Mouse (Mus musculus): ENCODE measurements around the gene Hgfac.
A peak's percentile ranks its signal among the peaks of the same experiment; 100 is the strongest.

Gene Hgfac

DNA sequence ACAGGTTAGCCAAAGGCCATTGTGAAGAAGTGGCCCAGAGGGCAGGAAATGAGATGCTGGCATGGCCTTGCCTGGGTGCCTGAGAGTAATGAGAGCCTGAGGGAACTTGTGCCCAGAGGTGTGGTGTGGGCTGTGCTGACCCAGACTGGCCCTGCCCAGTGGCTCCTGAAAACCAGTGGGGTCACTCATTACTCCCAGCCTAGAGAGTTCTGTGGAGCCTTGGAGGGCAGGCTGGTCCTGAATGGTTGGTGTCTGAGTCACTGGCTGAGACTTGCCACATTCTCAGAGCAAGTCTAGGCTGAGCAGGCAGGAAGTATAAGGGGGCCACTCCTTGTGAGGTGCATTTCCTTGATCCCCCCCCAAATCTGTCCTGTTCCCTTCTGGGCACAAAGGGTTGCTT is 3.9 kb upstream of the Hgfac start:
- DNase-seq (ENCODE audit: low read depth, low spot score), result no peak

DNA sequence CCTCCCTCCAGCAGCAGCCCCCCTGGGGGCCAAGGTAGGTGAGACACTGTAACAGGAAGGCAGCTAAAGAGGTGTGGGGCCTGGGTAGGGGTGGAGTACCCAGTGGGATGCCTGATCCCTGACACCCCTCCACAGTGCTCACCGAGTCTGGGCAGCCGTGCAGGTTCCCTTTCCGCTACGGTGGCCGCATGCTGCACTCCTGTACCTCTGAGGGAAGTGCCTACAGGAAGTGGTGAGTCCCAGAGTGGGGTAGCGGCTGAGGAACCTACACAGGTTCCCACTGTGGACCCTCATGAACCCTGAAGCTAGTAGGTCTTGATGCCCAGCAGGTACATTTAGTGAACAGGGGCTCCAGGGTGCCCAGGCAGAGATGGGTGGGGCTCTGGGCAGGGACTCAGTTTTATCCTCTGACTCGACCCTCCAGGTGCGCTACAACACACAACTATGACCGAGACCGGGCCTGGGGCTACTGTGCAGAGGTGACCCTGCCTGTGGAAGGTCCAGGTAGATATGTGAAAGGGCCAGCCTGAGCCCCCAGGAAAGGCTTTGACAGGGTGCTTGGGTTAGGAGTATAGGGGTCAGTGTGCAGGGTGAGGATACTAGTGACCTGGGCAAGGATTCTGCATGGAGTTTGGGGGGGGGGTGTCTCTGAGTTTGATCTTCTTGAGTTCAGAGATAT is 1.3 kb downstream of the Hgfac start:
- no peak for DNase-seq (ENCODE audit: low read depth, low spot score)

GRCm38 (mm10) chr5:35043110-35043451 is 1.8 kb downstream of the Hgfac start:
- peak; percentile 69 for DNase-seq (ENCODE audit: low read depth, low spot score)

DNA sequence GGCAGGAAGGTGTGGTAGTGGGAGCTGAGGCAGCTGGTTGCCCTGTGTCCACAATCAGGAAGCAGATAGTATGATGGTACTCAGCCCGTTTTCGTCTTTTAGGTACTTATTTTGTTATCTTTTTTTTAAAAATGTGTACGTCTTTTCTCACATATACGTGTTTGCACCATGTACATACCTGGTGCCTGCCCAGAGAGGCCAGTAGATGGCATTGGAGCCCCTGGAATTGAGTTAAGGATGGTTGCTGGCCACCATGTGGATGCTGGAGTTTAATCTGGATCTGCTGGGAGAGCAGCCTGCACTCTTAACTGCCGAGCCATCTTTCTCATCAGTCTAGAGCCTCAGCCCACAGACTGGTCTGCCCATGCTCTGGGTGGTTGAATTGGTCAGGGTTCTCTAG is 9.2 kb downstream of the Hgfac start:
- no peak for DNase-seq (ENCODE audit: low read depth, low spot score)

GRCm38 (mm10) chr5:35054628-35055027 is 13.3 kb downstream of the Hgfac start:
- no peak for DNase-seq (ENCODE audit: low read depth, low spot score)

DNA sequence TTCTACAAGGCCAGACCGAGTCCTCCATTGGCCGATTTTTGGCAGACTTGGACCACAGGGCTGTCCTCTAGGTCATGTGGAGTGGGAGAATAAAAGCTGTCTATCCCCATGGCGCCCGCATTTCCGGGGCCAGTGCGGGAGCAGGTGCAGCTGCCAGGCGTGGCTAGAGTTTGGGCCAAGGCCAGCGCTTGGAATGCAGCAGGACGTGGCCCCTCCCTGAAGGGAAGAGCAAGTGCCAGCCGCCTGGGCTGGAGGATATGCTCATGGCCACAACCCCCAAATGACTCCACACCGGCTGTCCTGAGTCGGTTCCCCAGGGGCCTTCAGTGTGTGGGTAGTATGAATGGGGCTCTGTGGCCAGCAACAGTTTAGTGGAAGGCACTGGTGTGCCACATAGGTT is 13.8 kb downstream of the Hgfac start:
- DNase-seq (ENCODE audit: low read depth, low spot score), result no peak

DNA sequence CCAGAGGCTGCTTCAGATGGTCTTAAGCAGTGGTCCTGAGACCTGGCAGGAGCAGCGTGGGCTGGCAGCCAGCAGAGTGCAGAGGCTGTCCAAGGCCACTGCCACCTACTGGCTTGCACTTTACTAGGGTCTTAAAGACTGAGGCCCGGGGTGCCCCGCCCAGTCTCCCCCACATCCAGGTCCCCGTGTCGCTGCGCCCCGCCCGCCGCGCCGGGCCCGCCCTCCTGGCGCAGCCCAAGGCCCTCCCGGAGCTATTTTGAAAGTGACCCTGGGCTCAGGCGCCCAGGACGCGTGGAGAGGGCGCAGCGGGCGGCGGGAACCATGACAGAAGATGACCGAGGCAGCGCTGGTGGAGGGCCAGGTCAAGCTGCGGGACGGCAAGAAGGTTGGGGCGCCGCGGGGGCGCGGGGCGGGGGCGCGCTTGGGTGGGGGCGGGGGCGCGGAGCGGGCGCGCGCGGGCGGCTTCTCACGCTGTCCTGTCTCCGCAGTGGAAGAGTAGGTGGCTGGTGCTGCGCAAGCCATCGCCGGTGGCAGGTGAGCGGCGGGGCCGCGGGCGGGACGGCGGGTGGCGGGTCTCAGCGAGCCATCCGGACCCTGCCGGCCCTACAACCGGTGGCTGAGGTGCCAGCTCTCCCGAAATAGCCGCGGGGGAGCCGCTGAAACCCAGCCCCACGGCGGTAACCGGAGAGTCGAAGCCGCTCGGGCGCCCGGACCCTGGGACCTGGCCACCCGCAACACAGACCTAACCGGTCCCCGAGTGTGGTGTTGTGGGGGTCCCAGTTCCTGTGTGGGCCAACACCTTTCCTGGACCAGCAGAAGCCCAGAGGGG is 15.5 kb downstream of the Hgfac start, which contains the start of gene Dok7:
Dok7 (plus strand) TSS at position 163 of the 829 bp plus-strand sequence.
- DNase-seq (ENCODE audit: low read depth, low spot score), result no peak

DNA sequence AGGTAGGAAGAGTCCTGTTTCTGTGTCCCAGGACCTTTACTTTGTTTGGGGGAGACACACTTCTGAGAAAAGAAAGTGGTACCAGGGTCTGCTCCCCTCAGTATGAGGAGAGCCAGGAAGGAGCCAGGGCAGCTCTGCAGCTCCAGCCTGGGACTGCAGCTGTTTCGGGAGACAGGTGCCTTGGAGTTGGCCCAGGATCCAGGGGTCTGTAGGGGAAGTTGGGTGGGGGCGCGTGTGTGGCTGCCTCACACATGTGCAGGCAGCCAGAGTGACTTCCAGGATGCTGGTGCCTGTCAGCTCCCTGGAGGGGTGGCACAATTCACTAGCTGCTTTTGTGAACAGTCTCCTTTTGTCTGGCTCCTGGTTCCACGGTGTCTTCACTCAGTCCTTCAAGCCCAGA is 16.3 kb downstream of the Hgfac start:
- DNase-seq (ENCODE audit: low read depth, low spot score), result no peak

- DNase-seq (ENCODE audit: low read depth, low spot score), result no peak
Observed at GRCm38 (mm10) chr5:35058216-35058615, 16.9 kb downstream of the Hgfac start.

DNA sequence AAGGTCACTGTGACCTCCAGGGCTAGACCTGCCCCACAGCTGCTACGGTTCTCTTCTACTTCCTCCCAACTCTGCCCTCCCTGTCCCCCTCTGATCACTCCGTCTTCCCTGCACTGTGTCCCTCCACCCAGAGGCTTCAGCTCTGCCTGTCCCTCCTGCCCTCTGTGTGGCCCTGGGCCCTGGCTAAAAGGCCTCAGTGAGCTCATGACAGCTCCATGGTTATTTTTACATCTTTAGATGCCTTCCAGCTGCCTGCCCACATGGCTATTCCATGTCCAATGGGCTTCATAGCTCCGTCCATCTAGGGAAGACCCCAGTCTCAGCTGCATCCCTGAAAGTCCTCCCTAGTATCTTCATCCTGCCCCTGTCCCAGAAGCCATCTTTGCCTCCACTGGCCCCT is 18.8 kb downstream of the Hgfac start:
- no peak for DNase-seq (ENCODE audit: low read depth, low spot score)

DNA sequence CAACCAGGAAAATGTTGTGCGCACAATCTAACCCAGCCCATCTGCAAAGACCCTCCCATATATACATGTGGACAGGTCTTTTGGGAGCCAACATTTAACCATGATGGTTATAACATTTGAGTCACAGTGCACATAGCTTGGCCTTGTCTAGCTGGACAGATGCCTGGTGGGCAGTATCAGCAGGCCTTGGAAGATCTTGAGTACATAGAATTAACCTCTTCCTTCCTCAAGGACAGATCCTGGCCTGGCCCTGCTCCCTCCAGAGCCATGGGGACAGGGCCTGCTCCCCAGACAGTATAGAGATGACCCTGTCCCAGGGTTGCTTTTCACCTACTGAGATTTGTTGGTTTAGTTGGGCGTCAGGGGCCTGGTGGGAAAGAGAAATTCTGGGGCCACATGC is 28.5 kb downstream of the Hgfac start:
- DNase-seq (ENCODE audit: low read depth, low spot score), result no peak

- DNase-seq (ENCODE audit: low read depth, low spot score), result no peak
Observed at GRCm38 (mm10) chr5:35070314-35070713, 29.0 kb downstream of the Hgfac start.

- no peak for DNase-seq (ENCODE audit: low read depth, low spot score)
Observed at GRCm38 (mm10) chr5:35070953-35071352, 29.6 kb downstream of the Hgfac start.

DNA sequence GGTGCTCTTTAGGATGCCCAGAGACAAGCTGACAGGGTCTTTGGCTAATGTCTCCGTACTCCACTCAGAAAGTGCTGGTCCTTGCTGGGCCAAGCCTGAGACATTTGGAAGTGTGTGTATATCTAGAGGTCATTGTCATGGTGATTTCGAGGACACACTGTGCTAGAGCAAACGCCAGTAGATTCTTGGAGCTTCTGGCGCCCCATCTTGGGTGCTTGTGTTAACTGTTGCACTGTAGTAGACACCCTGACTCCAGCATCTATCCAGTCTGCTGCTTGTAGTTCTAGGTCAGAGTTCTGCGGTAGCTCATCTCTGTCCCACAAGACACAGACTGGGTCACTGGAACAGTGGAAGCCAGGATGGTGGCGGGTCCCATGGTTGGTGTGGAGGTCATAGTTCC is 30.5 kb downstream of the Hgfac start:
- no peak for DNase-seq (ENCODE audit: low read depth, low spot score)

GRCm38 (mm10) chr5:35073235-35073634 is 31.9 kb downstream of the Hgfac start:
- DNase-seq (ENCODE audit: low read depth, low spot score), result no peak

- DNase-seq (ENCODE audit: low read depth, low spot score), result no peak
Observed at GRCm38 (mm10) chr5:35073992-35074391, 32.7 kb downstream of the Hgfac start.

GRCm38 (mm10) chr5:35076369-35076768 is 35.1 kb downstream of the Hgfac start:
- DNase-seq (ENCODE audit: low read depth, low spot score), result no peak

DNA sequence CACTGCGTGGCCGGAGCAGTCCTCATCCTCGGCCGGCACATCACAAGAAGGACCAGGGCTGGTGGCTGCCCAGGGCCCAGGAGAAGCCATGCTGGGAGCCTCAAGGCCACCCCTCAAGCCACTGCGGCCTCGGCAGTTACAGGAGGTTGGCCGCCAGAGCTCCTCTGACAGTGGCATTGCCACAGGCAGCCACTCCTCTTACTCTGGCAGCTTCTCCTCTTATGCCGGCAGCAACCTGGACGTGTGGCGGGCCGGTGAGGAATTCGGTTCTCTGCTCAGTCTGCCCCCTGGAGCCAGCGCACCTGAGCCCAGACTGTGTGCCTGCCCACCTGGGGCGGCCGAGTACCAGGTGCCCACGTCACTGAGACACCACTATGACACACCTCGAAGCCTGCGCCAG is 37.8 kb downstream of the Hgfac start:
- DNase-seq (ENCODE audit: low read depth, low spot score), result no peak

DNA sequence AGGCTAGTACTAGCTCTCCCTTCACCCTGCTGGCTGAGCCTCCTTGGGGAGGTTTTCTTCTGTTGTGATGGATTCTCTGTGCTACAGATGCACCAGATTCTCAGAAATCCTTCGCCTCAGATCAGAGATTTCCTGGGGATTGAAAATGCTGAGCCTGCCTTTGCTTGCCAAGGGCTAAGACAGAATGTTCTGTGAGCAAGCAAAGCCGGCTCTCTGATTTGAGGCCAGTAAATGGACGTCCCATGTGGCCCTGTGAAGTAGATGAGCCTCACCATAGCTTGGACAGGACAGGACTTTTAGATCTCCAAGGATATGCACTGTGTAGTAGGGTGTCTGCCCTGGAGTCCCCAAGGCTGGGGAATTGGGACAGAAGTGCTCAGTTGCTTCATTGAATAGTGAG is 43.6 kb downstream of the Hgfac start:
- DNase-seq (ENCODE audit: low read depth, low spot score), result no peak

DNA sequence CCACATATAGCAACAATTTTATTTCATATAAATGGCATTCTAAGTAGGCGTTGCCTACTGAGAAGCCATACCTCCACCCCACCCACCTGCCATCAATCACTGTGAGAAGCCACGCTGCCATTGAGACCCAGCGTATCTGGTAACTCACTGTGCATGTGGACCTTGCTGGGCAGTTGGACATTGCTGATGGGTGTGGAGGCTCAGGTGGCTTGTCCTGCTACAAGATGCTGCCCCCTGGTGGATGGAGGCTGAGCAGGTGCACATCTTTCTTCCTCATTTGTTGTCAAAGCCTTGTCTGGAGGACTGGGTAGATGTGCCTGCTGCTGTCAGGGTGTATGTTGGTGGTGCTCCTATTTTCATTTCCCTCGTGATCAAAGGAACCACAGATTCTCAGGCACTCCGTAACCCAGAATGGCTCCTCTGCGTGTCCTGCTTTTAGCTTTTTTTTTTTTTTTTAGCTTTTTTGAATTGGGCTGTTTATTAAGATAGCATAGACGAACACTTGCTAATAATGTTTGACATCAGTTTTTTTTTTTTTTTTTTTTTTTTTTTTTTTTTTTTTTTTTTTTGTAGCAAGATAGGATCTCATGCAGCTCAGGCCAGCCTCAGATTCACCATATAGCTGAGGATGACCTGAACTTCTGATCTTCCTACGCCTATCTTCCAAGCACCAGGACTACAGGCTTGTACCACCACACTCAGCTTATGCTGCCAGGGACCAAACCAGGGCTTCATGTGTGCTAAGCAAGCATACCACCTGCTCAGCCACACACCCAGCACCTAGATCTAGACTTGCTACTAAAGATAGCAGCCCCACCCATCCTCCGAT is 47.7 kb downstream of the Hgfac start:
- peak; percentile 50 for DNase-seq (ENCODE audit: low read depth, low spot score)

DNA sequence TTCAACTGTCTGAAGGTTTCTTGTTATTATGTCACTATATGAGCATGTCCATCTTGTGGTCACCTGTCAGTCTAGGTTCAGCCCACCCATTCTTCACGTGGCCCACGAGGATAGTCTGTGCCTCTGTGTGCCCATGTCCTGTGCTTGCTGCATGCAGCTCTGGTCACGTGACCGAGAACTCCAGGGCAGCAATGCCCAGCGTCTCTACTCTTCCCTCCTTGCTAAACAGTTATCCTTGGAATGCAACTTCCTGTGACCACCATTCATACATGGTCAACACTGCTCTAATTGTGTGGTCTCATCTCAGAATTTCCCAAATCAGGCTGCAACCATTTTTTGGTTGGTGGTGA is 48.3 kb downstream of the Hgfac start:
- DNase-seq (ENCODE audit: low read depth, low spot score), result no peak

GRCm38 (mm10) chr5:35091636-35092035 is 50.3 kb downstream of the Hgfac start:
- no peak for DNase-seq (ENCODE audit: low read depth, low spot score)
